Mouse (Mus musculus): ENCODE data around the gene Rilp. TPM values are rescaled to one million over a fixed set of nuclear protein-coding genes. Genes with fewer than 3 reads are reported as not detected.
"Not testable (repeated sequence)": the region's sequence is repeated elsewhere in the genome, so short reads cannot be mapped to it uniquely, and the experiment has no call there.

Rilp gene
- total RNA-seq, 2 experiments from 2014 or later: not detected

DNA sequence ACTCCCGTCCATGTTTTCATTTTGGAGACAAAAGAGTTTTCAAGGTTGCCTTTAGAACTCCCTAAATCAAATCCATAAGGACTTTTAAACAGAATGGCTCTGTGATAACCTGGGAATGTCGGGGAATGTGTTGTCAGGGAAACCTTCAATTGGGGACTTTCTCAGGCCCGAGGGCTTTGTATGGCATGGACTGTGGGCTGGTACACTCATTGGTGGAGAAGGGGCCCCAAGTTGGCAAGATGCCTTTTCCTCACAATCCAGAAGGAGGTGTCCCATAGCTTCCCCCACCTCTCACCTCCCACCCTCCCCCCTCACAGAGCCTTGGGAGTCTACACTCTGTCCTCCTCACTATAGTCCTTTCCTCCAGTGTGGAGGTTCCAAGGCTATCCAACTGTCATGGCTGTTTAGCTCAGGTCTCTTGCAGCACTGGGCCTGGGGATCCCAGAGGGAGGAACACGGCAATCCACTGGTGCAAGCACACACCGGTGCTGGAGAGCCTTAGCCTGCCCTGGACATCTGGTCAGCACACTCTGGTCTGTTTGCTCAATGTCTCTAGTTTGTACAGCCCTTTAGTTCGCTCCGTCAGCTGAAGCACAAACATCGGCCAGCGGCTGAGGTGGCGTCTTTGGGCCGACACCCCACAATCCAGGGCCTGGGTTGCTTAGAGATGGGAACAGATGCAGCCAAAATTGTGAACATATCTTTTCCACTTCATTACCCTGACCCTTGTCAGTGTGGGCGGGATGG, 40.5 kb downstream of the Rilp start:
- ATAC-seq (replicated peaks; ENCODE audit: low FRiP score, poor library complexity, severe bottlenecking): no peak

DNA sequence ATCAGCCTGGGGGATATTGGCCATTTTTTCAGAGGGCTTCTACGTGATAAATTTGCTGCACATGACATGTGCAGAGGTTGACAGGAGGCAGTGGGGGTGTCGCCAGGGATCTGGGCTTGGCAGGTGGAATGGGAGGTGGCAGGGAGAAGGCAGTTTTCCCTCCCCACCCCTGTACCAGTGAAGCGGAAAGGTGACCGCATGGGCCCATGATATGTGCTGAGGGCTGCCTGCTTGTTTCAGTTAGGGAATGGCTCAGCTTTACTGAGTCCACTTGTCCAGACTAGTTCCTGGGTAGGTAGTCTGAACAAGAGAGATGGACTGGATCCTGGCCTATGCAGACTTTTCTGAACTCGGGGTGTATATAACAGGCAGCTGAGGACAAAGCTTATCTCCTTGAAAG, 41.4 kb downstream of the Rilp start:
- ATAC-seq (replicated peaks; ENCODE audit: low FRiP score, poor library complexity, severe bottlenecking): no peak

DNA sequence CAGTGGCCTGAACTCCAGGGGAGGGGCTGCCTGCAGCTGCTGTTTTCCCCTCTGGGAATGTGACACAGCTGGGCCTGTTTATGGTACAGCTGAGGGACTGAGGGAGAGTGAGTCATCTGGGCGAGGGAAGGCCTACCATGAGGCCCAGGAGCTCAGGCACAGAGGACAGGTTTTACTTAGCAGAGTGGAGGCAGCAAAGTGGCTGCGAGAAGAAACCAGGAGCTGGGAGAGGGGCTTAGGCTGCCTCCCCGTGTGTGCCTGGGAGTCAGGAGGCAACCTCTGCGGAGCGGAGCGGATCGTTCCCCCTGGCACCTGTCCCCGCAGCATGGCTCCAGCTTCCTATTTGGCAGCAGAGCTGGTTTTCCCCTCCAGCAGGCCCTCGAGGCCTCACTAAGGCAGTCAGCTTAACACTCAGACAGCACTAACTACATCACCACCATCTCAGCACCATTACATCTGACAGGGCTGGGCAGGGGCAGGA, 42.1 kb downstream of the Rilp start:
- ATAC-seq (replicated peaks; ENCODE audit: low FRiP score, poor library complexity, severe bottlenecking): no peak

DNA sequence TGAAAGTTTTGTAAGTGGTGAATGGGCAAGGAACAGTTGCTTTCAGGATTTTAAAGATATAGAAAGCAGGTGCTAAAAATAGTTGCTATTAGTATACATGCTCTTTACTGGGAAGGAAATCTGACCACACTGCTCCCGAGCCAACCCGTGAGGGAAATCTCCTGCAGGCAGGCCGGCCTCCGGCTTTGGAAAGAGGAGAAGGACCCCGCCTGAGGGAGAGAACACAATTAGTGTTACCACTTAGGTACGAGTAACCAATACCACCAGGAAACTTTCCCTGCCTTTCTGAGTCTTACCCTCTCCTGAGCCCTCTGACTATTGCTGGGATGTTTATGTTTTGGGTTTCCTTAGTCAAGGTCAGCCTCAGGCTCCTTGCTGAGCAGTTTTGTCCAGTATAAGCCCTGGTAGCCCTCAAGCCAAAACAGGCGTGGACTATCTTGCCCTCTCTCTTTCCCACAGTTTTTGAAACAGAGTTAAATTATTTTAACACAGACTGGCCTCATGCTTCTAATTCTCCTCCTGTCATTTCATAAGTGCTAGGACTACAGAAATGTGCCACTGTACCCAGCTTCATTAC, 43.1 kb downstream of the Rilp start:
- ATAC-seq (replicated peaks; ENCODE audit: low FRiP score, poor library complexity, severe bottlenecking): no peak

DNA sequence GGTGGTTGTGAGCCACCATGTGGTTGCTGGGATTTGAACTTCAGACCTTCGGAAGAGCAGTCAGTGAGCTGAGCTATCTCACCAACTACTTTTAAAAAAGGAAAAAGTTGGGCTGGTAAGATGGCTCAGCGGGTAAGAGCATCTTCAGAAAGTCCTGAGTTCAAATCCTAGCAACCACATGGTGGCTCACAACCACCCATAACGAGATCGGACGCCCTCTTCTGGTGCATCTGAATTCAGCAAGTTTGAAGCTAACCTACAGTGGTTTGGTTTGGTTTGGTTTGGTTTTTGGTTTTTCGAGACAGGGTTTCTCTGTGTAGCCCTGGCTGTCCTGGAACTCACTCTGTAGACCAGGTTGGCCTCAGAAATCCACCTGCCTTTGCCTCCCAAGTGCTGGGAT, 46.1 kb downstream of the Rilp start:
- not testable (repeated sequence) for ATAC-seq (replicated peaks; ENCODE audit: low FRiP score, poor library complexity, severe bottlenecking)

DNA sequence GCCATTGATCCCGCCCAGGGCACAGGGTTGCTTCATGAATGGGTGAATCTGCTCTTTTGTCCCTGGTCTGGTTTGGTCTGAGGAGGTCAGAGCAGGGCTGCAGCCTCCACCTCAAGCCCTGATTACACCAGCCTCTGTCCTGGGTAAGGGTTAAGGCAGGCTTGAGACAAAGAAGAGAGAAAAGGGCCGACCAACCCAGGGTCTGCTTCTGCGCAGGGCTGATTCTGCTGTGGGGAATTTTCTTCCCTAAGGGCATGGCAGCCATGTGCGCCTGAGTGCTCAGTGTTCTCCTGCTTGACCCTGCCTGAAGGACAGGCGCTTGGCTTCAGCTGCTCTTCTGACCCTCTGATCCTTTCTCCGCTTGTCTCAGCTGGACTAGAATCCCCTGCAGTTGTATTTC, 47.2 kb downstream of the Rilp start:
- no peak for ATAC-seq (replicated peaks; ENCODE audit: low FRiP score, poor library complexity, severe bottlenecking)

DNA sequence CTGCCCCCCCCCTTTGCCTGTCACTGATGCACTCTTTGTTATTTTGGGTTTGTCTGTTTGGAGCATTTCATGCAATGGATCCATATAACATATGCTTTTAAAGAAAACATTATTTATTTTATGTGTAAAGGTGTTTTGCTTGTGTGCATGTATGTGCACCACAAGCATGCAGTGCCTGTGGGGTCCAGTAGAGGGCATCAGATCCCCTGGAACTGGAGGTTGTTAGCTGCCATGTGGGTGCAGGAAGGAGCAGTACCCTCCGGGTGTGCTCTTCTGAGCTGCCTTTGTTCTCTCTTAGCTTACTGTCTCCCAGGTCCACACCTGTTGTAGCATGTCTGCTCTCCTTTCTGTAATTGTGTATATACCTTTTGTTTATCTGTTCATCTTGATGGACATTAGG, 48.2 kb downstream of the Rilp start:
- ATAC-seq (replicated peaks; ENCODE audit: low FRiP score, poor library complexity, severe bottlenecking): no peak

DNA sequence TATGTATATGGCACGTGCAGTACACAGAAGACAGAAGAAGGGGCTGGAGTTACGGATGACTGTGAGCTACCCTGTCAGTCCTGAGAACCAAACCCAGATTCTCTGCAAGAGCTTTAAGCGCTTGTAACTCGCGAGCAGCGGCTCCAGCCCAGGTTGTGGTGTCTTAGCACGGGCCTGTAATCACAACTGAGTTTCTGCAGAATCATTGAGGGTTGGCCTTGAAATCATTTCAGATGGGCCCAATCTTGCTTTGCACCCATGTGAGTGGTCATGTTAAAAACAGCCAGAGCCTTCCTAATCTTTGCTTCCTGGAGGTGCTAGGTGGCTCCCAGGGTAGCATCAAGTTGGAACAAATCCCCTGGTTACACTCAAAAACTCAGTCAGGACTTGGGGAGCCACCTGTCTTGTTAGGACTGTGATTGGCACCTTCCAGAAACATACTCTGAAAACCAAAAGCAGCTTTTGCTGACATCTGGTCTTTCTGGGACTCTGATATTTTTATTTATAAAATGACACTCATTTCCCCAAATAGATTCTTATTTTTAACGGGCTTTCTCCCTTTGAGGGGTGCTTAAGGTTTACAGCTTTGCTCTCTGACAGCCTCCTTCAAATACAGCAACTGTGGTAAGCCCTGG, 50.1 kb downstream of the Rilp start:
- ATAC-seq (replicated peaks; ENCODE audit: low FRiP score, poor library complexity, severe bottlenecking): no peak

DNA sequence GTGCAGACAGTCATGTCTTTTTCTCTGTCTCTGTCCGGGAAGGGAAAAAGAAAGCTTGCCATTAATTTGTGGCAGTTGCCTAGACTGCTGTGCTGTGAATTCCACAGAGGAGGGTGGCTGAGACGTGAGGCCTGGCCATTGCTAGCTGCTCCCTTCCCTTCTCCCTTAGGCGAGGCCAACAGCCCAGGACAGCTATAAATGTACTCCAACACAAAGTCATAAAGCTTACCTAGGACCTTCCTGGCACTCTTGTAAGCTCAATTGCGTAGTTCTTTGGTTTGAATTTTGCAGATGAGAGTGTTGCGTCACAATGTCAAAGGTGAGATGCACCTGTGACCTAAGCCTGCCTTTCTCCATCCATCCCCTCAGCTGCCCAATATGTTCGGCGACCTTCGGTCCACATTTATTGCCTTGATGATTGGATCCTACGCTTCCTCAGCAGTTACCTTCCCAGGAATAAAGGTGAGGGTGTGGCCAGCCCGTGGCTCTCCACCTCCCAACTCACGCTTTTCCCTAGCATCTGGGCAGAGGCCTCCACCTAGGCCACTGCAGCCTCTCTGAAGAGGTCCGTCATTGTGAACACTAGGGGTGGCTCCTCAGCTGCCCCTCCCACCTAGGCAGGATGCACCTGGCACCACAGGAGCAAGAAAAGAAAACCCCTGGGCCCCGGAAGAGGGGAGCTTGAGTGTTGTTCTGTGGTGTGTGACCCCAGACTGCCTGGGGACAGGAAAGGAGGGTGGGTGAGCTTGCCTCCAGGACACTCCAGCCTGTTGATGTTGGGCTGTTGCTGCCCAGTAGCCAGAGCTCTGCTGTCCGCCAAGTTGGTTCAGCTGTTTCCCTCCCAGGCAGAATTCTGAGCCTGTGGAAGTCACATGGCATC, 50.9 kb downstream of the Rilp start:
- no peak for ATAC-seq (replicated peaks; ENCODE audit: low FRiP score, poor library complexity, severe bottlenecking)

DNA sequence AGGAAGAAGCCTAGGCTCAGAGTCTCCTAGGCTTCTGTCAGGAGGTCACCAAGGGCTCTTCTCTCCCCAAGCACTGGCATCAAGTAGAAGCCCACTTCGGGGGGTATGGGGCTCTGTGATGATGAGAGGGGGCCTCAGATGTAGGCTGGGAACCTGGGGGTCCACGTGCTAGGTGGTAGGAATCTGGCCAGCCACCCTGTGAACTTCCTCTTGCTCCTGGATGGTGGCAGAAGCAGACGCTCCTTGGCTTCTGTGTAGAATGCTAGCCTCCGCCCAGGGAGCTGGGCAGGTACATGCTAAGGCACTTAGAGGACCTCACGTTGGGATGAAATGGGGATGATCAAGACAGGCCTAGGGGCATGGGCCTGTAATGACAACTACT, 51.5 kb downstream of the Rilp start:
- no peak for ATAC-seq (replicated peaks; ENCODE audit: low FRiP score, poor library complexity, severe bottlenecking)

Other genes with a start within 250 kb of the Rilp start
- gene Rpa1, start 161.8 kb upstream of the Rilp start, total RNA-seq (2015; ENCODE audit: low replicate concordance): 7.5 and 15.7 TPM in 2 replicates
- gene Rpa1, start 161.8 kb upstream of the Rilp start, total RNA-seq (2017; ENCODE audit: low replicate concordance): 47.8 and 64.4 TPM in 2 replicates
- 4.0 and 8.5 TPM in 2 replicates for gene Smyd4, start 161.7 kb upstream of the Rilp start, total RNA-seq (2015; ENCODE audit: low replicate concordance)
- 1.4 and 2.9 TPM in 2 replicates for gene Smyd4, start 161.7 kb upstream of the Rilp start, total RNA-seq (2017; ENCODE audit: low replicate concordance)
- gene Serpinf1, start 87.4 kb upstream of the Rilp start, total RNA-seq (2015; ENCODE audit: low replicate concordance): 3.8 and 10.4 TPM in 2 replicates
- gene Serpinf1, start 87.4 kb upstream of the Rilp start, total RNA-seq (2017; ENCODE audit: low replicate concordance): 3.7 and 4.9 TPM in 2 replicates
- 4.6 TPM in 1 of 2 replicates, not detected in the other for gene Serpinf2, start 70.5 kb upstream of the Rilp start, total RNA-seq (2015; ENCODE audit: low replicate concordance)
- 0.70 and 0.94 TPM in 2 replicates for gene Serpinf2, start 70.5 kb upstream of the Rilp start, total RNA-seq (2017; ENCODE audit: low replicate concordance)
- gene Wdr81, start 55.4 kb upstream of the Rilp start, total RNA-seq (2015; ENCODE audit: low replicate concordance): 22.6 and 24.8 TPM in 2 replicates
- gene Wdr81, start 55.4 kb upstream of the Rilp start, total RNA-seq (2017; ENCODE audit: low replicate concordance): 27.3 and 28.2 TPM in 2 replicates
- 1.5 and 3.7 TPM in 2 replicates for gene Tlcd2, start 48.4 kb upstream of the Rilp start, total RNA-seq (2015; ENCODE audit: low replicate concordance)
- gene Tlcd2, start 48.4 kb upstream of the Rilp start, total RNA-seq (2017; ENCODE audit: low replicate concordance): 1.3 and 5.5 TPM in 2 replicates
- 42.3 and 43.5 TPM in 2 replicates for gene Prpf8, start 23.3 kb upstream of the Rilp start, total RNA-seq (2015; ENCODE audit: low replicate concordance)
- gene Prpf8, start 23.3 kb upstream of the Rilp start, total RNA-seq (2017; ENCODE audit: low replicate concordance): 26.5 and 27.0 TPM in 2 replicates
- gene Scarf1, start 3.4 kb downstream of the Rilp start, total RNA-seq (2015; ENCODE audit: low replicate concordance): 0.42 TPM in 1 of 2 replicates, not detected in the other
- 0.42 and 1.4 TPM in 2 replicates for gene Scarf1, start 3.4 kb downstream of the Rilp start, total RNA-seq (2017; ENCODE audit: low replicate concordance)
- gene Slc43a2, start 21.6 kb downstream of the Rilp start, total RNA-seq (2015; ENCODE audit: low replicate concordance): 6.7 and 11.9 TPM in 2 replicates
- 9.1 and 14.9 TPM in 2 replicates for gene Slc43a2, start 21.6 kb downstream of the Rilp start, total RNA-seq (2017; ENCODE audit: low replicate concordance)
- 44.7 and 47.5 TPM in 2 replicates for gene Pitpna, start 78.0 kb downstream of the Rilp start, total RNA-seq (2015; ENCODE audit: low replicate concordance)
- gene Pitpna, start 78.0 kb downstream of the Rilp start, total RNA-seq (2017; ENCODE audit: low replicate concordance): 16.2 and 22.4 TPM in 2 replicates
- 67.3 and 73.2 TPM in 2 replicates for gene Inpp5k, start 120.9 kb downstream of the Rilp start, total RNA-seq (2015; ENCODE audit: low replicate concordance)
- 50.7 and 78.4 TPM in 2 replicates for gene Inpp5k, start 120.9 kb downstream of the Rilp start, total RNA-seq (2017; ENCODE audit: low replicate concordance)
- 4.2 and 8.2 TPM in 2 replicates for gene Myo1c, start 140.4 kb downstream of the Rilp start, total RNA-seq (2015; ENCODE audit: low replicate concordance)
- 6.0 and 17.1 TPM in 2 replicates for gene Myo1c, start 140.4 kb downstream of the Rilp start, total RNA-seq (2017; ENCODE audit: low replicate concordance)
- gene Crk, start 169.2 kb downstream of the Rilp start, total RNA-seq (2015; ENCODE audit: low replicate concordance): 10.2 and 16.1 TPM in 2 replicates
- 11.8 and 26.3 TPM in 2 replicates for gene Crk, start 169.2 kb downstream of the Rilp start, total RNA-seq (2017; ENCODE audit: low replicate concordance)
- 119 and 129 TPM in 2 replicates for gene Ywhae, start 222.8 kb downstream of the Rilp start, total RNA-seq (2015; ENCODE audit: low replicate concordance)
- 56.7 and 60.2 TPM in 2 replicates for gene Ywhae, start 222.8 kb downstream of the Rilp start, total RNA-seq (2017; ENCODE audit: low replicate concordance)